Mouse (Mus musculus): ENCODE data around the gene Slfn9. TPM values are rescaled to one million over a fixed set of nuclear protein-coding genes. Genes with fewer than 3 reads are reported as not detected.
"Not testable (repeated sequence)": the region's sequence is repeated elsewhere in the genome, so short reads cannot be mapped to it uniquely, and the experiment has no call there.

The Slfn9 gene
- polyA plus RNA-seq (2015; fragmentation: Nextera tagmentation; extraction: Ambion mirVana), result 5.7 TPM in 2 replicates

DNA sequence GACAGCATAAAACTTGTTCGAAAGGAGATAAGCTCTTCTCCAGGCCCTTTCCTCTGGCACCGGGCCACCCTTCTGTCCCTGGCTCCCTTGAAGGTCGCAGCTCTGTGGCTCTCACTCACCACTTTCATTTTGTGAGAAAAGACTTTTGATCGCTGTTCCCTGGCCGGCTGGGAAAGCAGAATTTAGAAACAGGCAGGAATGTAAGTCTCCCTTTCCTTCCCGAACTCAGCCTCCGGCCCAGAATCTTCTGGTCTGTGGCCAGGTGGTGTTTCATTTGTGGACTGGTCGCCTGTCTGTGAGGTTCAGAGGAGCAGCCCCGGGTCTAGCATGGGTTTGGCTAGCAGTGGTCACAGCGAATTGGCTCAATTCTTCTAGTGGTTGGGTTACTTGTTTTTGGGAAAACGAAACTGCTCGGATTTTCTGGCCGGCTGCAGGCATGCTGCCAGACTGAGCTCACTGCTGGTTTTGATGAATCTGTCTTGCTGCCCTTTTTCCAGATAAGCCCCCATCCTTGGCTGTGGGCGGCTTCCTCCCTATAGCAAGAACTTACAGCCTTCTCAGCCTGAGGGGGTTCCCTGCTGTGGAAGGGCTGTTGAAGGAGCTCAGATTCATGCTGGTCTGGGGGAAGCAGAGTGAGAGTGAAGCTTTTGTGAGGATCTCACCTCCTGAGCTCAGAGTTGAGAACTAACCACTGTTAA lies at the start of gene Slfn9:
Gene Slfn9 (minus strand): TSS at position 362 of the 698 bp plus-strand sequence.
- no peaks in the 10 kb centered on the region for H3K36me3 ChIP-seq (replicated peaks)
- H3K4me3 ChIP-seq (replicated peaks), result peak within 1 kb of the TSS; percentile 59
- H3K4me2 ChIP-seq, result peak within 1 kb of the TSS; percentile 76
- H3K27me3 ChIP-seq, result no peaks in the 10 kb centered on the region
- no peaks in the 10 kb centered on the region for H3K9me3 ChIP-seq (replicated peaks)
- WGBS (ENCODE audit: insufficient replicate concordance), result under 1% methylated on average over 14 of the region's 14 CpGs
- H3K4me1 ChIP-seq (replicated peaks), result peaks cover 24% of the 10 kb centered on the region
- H3K9ac ChIP-seq, result peak within 1 kb of the TSS; percentile 42
- ATAC-seq (ENCODE audit: insufficient read depth), result no peak; the same call in 1 of the 2 replicates
- peak within 1 kb of the TSS; percentile 16 for H3K27ac ChIP-seq (replicated peaks)

DNA sequence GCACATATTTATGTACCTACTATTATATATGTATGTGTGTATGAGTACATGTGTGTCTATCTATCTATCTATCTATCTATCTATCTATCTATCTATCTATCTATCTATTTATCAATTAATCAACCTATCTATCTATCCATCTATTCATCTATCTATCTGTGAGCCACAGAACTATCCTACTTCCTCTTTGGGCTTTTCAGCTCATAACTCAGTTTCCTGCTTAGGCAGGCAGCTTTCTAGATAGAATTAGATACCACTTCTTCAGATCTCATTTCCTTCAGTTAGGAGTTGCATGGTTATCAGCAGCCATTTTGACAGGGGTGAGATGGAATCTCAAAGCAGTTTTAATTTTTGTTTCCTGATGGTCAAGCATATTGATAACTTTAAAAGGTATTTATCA lies 49.4 kb upstream of the Slfn9 start:
- ATAC-seq (ENCODE audit: insufficient read depth), result no peak
- Histone ChIP-seq H3K9ac (no peak overlapping the region), H3K27ac (replicated peaks) (no peak overlapping the region), H3K27me3 (0 out of 2 replicates have a peak, but pooled peaks cover 2% of the 10 kb centered on the region), H3K36me3 (replicated peaks) (no peaks in the 10 kb centered on the region), H3K4me3 (replicated peaks) (no peak overlapping the region), H3K9me3 (replicated peaks) (no peaks in the 10 kb centered on the region), H3K4me1 (replicated peaks) (no peaks in the 10 kb centered on the region; the same call in 1 of the 2 replicates), H3K4me2 (no peak overlapping the region)

DNA sequence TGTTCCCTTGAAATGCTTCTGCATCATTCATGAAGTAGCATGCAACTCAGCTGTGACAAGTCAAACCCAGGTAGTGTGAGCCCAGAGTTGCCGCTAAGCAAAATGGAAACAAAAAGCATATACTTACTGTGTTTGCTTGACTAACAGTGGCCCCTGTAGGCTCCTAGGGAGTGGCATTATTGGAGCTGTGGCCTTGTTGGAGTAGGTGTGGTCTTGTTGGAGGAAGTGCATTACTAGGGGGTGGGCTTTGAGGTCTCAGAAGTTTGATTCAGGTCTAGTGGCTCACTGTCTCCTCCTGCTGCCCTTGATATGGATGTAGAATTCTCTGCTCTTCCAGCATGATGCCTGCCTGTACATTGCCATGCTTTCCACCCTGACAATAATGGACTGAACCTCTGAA lies 48.7 kb upstream of the Slfn9 start:
- no peak for ATAC-seq (ENCODE audit: insufficient read depth)
- WGBS (ENCODE audit: insufficient replicate concordance), result 5% methylated on average over 1 of the region's 1 CpGs
- H3K4me3 ChIP-seq (replicated peaks), result no peak overlapping the region

DNA sequence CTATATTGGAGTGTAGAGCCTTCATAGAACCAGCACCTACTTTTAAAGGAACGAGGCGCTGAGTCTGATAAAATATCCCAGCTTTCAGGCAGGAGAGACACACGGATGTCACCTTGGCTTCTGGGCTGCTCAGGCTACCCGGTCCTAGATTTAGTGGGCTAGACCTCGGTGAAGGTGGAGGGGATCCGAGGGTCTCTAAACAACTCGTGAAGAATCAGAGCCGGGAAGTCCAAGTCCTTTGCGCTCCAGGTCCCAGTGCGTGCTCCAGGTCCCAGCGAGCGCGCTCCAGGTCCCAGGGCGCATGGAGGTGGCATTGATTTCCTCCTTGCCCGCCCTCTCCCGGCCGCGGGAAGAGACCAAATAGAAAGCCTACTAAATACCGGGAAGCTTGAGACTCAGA lies 48.2 kb upstream of the Slfn9 start:
- peak overlapping the region; percentile 23 for H3K4me3 ChIP-seq (replicated peaks)
- no peak for ATAC-seq (ENCODE audit: insufficient read depth)
- H3K4me1 ChIP-seq (replicated peaks), result no peaks in the 10 kb centered on the region; the same call in 1 of the 2 replicates
- no peaks in the 10 kb centered on the region for H3K9me3 ChIP-seq (replicated peaks)
- 0 out of 2 replicates have a peak, but pooled peaks cover 2% of the 10 kb centered on the region for H3K27me3 ChIP-seq
- peak overlapping the region; percentile 46 for H3K4me2 ChIP-seq
- 6% methylated on average over 19 of the region's 19 CpGs for WGBS (ENCODE audit: insufficient replicate concordance)
- no peak overlapping the region for H3K9ac ChIP-seq
- H3K36me3 ChIP-seq (replicated peaks), result no peaks in the 10 kb centered on the region
- H3K27ac ChIP-seq (replicated peaks), result no peak overlapping the region

More for the DNA sequence above, 48.7 kb upstream of the Slfn9 start:
- peak overlapping the region; percentile 46 for H3K4me2 ChIP-seq
- no peaks in the 10 kb centered on the region; the same call in 1 of the 2 replicates for H3K4me1 ChIP-seq (replicated peaks)
- H3K36me3 ChIP-seq (replicated peaks), result no peaks in the 10 kb centered on the region
- H3K9me3 ChIP-seq (replicated peaks), result no peaks in the 10 kb centered on the region
- H3K9ac ChIP-seq, result no peak overlapping the region
- 0 out of 2 replicates have a peak, but pooled peaks cover 2% of the 10 kb centered on the region for H3K27me3 ChIP-seq
- no peak overlapping the region for H3K27ac ChIP-seq (replicated peaks)

DNA sequence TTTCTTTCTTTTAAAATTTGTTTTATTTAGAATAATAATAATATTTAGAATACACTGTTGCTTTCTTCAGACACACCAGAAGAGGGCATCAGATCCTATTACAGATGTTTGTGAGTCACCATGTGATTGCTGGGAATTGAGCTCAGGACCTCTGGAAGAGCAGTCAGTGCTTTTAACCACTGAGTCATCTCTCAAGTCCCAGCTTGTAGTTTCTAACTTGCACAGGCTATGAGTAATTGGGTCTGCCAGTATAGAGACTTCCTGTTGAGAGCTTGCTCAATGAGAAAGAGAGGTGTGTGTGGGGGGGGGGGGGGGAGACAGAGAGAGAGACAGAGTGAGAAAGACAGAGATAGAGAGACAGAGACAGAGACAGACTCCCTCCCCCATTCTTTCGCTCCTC lies 47.5 kb upstream of the Slfn9 start:
- no peak overlapping the region for H3K27ac ChIP-seq (replicated peaks)
- no peaks in the 10 kb centered on the region for H3K9me3 ChIP-seq (replicated peaks)
- no peak overlapping the region for H3K4me2 ChIP-seq
- H3K9ac ChIP-seq, result no peak overlapping the region
- no peaks in the 10 kb centered on the region for H3K36me3 ChIP-seq (replicated peaks)
- no peak for ATAC-seq (ENCODE audit: insufficient read depth)
- 36% methylated on average over 1 of the region's 1 CpGs for WGBS (ENCODE audit: insufficient replicate concordance)
- 0 out of 2 replicates have a peak, but pooled peaks cover 2% of the 10 kb centered on the region for H3K27me3 ChIP-seq
- H3K4me1 ChIP-seq (replicated peaks), result no peaks in the 10 kb centered on the region; the same call in 1 of the 2 replicates
- no peak overlapping the region for H3K4me3 ChIP-seq (replicated peaks)

DNA sequence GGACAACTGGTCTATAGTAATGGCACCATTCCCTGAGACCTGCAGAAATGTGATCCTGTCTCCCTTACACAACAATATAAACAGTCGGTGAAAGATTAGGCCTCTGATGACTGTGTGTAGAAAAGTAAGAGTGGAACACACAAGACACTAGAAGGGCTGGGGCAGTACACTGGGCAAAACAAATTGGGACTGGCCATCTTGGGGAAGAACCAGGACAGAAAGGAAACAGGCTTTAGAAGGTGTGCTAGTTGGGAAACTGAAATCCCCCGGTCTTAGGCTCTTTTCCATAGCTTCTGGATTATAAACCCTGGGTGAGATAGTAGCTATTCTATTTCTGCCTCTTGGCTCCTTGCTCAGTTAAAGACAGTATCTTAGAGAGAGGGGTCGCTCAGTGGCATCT lies 47.1 kb upstream of the Slfn9 start:
- H3K9me3 ChIP-seq (replicated peaks); ATAC-seq (ENCODE audit: insufficient read depth); H3K27me3 ChIP-seq; H3K9ac ChIP-seq; H3K4me1 ChIP-seq (replicated peaks); H3K4me3 ChIP-seq (replicated peaks); H3K36me3 ChIP-seq (replicated peaks); H3K4me2 ChIP-seq; H3K27ac ChIP-seq (replicated peaks): not testable (repeated sequence)
- WGBS (ENCODE audit: insufficient replicate concordance), result 56% methylated on average over 3 of the region's 3 CpGs

DNA sequence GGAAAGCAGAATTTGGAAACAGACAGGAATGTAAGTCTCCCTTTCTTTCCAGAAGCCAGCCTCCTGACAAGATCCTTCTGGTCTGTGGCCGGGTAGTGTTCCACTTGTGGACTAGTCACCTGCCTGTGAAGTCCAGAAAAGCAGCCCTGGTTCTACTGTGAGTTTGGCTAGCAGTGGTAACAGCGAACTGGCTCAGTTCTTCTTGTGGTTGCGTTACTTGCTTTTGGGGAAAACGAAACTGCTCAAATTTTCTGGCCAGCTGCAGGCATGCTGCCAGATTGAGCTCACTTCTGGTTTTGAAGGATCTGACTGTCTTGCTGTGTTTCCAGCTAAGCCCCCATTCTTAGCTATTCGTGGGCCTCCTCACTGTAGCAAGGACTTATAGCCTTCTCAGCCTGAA lies 29.0 kb upstream of the Slfn9 start, which contains the start of gene Slfn8:
Gene Slfn8 (minus strand): TSS at position 190 of the 400 bp plus-strand sequence.
- Histone ChIP-seq H3K27me3 (no peaks in the 10 kb centered on the region), H3K9me3 (replicated peaks) (no peaks in the 10 kb centered on the region), H3K4me3 (replicated peaks) (peak within 1 kb of the TSS; percentile 24), H3K9ac (no peak within 1 kb of the TSS), H3K36me3 (replicated peaks) (no peaks in the 10 kb centered on the region), H3K27ac (replicated peaks) (0 out of 2 replicates have a peak within 1 kb of the TSS, but pooled peaks have one; percentile 34), H3K4me1 (replicated peaks) (no peaks in the 10 kb centered on the region), H3K4me2 (peak within 1 kb of the TSS; percentile 40)
- WGBS (ENCODE audit: insufficient replicate concordance), result 24% methylated on average over 5 of the region's 5 CpGs
- ATAC-seq (ENCODE audit: insufficient read depth), result no peak

DNA sequence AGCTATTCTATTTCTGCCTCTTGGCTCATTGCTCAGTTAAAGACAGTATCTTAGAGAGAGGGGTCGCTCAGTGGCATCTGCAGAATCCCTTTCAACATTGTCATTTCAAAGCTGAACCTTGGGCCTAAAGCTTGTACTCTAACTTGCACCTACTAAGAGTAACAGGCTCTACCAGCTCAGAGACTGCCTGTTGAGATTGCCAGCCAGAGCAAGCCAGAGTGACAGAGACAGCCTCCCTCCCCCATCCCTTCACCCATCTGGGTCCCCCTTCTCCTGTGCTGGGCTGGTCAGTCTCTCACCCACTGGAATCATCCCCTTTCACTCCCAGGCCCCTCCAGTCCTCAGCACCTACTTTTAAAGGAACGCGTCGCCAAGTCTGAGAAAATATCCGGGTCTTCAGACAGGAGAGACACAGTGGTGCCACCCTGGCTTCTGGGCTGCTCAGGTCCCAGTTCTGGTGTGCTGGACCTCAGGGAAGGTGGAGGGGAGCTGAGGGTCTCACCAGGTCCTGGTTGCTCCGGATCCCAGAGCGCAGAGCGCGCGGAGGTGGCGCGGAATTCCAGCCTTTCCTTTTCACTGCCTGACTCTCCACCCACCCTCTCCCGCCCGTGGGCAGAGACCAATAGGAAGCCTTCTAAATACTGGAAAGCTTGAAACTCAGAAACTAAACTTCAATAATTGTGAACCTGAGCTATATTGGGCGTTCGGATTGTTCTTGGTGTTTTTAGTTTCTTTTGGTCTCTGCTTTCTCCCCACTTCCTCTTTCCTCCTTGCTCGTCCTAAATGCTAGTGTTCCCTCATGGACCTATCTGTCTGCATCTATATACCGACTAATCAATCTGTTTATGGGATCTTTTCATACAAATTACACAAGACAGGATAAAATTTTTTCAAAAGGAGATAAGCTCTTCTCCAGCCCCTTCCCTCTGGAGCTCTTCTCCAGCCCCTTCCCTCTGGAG lies 28.2 kb upstream of the Slfn9 start:
- Histone ChIP-seq H3K27ac (replicated peaks) (0 out of 2 replicates have a peak overlapping the region, but pooled peaks have one; percentile 34), H3K4me2 (peak overlapping the region; percentile 40), H3K4me3 (replicated peaks) (peak overlapping the region; percentile 24)
- H3K36me3 ChIP-seq (replicated peaks); H3K4me1 ChIP-seq (replicated peaks); H3K9me3 ChIP-seq (replicated peaks); H3K27me3 ChIP-seq; H3K9ac ChIP-seq; ATAC-seq (ENCODE audit: insufficient read depth): not testable (repeated sequence)
- 52% methylated on average over 18 of the region's 18 CpGs for WGBS (ENCODE audit: insufficient replicate concordance)

DNA sequence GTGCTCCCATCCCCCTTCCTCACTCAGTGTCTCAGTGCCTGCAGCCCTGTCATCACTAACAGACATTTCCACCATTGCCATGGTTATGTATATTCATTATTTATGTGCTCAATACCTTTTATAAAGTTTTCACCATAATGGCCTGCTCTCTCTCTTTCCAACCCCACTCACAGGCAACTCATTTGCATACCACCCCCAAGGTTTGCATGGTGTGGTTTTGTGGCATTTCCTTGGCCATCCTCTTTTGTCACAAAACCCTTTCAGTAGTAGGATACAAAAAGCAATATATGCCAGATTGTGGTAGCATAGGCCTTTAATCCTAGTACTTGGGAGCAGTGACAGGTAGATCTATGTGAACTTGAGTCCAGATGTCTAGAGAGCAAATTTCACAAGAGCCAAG lies 24.5 kb upstream of the Slfn9 start:
- H3K36me3 ChIP-seq (replicated peaks), result no peaks in the 10 kb centered on the region
- H3K4me3 ChIP-seq (replicated peaks), result no peak overlapping the region

DNA sequence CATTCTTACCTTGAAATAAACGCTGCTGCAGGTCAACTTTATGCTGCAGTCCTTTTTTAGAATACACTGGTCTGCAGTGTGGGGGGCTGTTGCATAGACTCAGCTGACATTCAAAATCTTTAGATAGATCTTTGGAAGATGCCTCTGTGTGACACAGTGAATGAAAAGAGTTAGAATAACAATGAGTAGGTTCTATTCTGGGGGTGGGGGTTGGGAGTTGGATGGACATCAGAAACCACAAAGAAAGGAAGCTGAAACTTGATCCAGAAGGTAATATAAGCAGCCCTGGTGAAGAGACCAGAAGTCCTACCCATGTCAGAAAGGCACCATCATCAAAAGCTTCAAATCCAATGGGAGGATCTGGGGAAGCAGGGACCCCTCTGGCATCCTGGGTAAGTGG lies 21.7 kb upstream of the Slfn9 start:
- H3K4me1 ChIP-seq (replicated peaks), result no peaks in the 10 kb centered on the region
- ATAC-seq (ENCODE audit: insufficient read depth), result no peak
- WGBS (ENCODE audit: insufficient replicate concordance), result 54% methylated on average over 1 of the region's 1 CpGs
- no peak overlapping the region for H3K27ac ChIP-seq (replicated peaks)
- H3K9me3 ChIP-seq (replicated peaks), result no peaks in the 10 kb centered on the region
- H3K4me2 ChIP-seq, result no peak overlapping the region
- H3K4me3 ChIP-seq (replicated peaks), result no peak overlapping the region
- no peaks in the 10 kb centered on the region for H3K27me3 ChIP-seq
- H3K36me3 ChIP-seq (replicated peaks), result no peaks in the 10 kb centered on the region
- no peak overlapping the region for H3K9ac ChIP-seq

More for the DNA sequence above, 24.5 kb upstream of the Slfn9 start:
- ATAC-seq (ENCODE audit: insufficient read depth), result no peak
- Histone ChIP-seq H3K9ac (no peak overlapping the region), H3K27me3 (no peaks in the 10 kb centered on the region), H3K4me2 (no peak overlapping the region), H3K27ac (replicated peaks) (no peak overlapping the region), H3K4me1 (replicated peaks) (no peaks in the 10 kb centered on the region), H3K9me3 (replicated peaks) (no peaks in the 10 kb centered on the region)

Measured in liver, embryonic 15.5 days (tissue).